Mouse (Mus musculus): ENCODE measurements around the gene Sox5.

Gene Sox5

GRCm38 (mm10) chr6:143960081-143960480 lies 821.7 kb downstream of the Sox5 start:
- in situ Hi-C loops (cut with MboI, MseI) = no loop called here

GRCm38 (mm10) chr6:143958372-143958771 lies 823.4 kb downstream of the Sox5 start:
- in situ Hi-C loops (cut with MboI, MseI) = no loop called here

- in situ Hi-C loops (cut with MboI, MseI) = no loop called here
Observed at GRCm38 (mm10) chr6:143957063-143957462, 824.7 kb downstream of the Sox5 start.

- in situ Hi-C loops (cut with MboI, MseI) = no loop called here
Observed at GRCm38 (mm10) chr6:143948553-143949308, 833.0 kb downstream of the Sox5 start.

GRCm38 (mm10) chr6:143948071-143948470 lies 833.7 kb downstream of the Sox5 start:
- in situ Hi-C loops (cut with MboI, MseI) = no loop called here

GRCm38 (mm10) chr6:143943126-143943525 lies 838.7 kb downstream of the Sox5 start:
- in situ Hi-C loops (cut with MboI, MseI) = no loop called here

- in situ Hi-C loops (cut with MboI, MseI) = no loop called here
Observed at GRCm38 (mm10) chr6:143941291-143941785, 840.4 kb downstream of the Sox5 start.

- in situ Hi-C loops (cut with MboI, MseI) = no loop called here
Observed at GRCm38 (mm10) chr6:143923146-143923545, 858.6 kb downstream of the Sox5 start.

GRCm38 (mm10) chr6:143918405-143918947 lies 863.3 kb downstream of the Sox5 start:
- in situ Hi-C loops (cut with MboI, MseI) = loop anchor here (10.0 kb wide), 1 partner anchor 1664 kb away; no protein-coding TSS in a partner anchor

- in situ Hi-C loops (cut with MboI, MseI) = loop anchor here (10.0 kb wide), 1 partner anchor 1661 kb away; no protein-coding TSS in a partner anchor
Observed at GRCm38 (mm10) chr6:143916152-143916735, 865.5 kb downstream of the Sox5 start.

- in situ Hi-C loops (cut with MboI, MseI) = loop anchor here (10.0 kb wide), 1 partner anchor 1661 kb away; no protein-coding TSS in a partner anchor
Observed at GRCm38 (mm10) chr6:143915686-143916085, 866.1 kb downstream of the Sox5 start.

- in situ Hi-C loops (cut with MboI, MseI) = loop anchor here (10.0 kb wide), 1 partner anchor 1658 kb away; no protein-coding TSS in a partner anchor
Observed at GRCm38 (mm10) chr6:143912316-143912715, 869.5 kb downstream of the Sox5 start.

GRCm38 (mm10) chr6:143904693-143905031 lies 877.1 kb downstream of the Sox5 start:
- in situ Hi-C loops (cut with MboI, MseI) = no loop called here

- in situ Hi-C loops (cut with MboI, MseI) = no loop called here
Observed at GRCm38 (mm10) chr6:143903981-143904692, 877.6 kb downstream of the Sox5 start.

GRCm38 (mm10) chr6:143900871-143901270 lies 880.9 kb downstream of the Sox5 start:
- in situ Hi-C loops (cut with MboI, MseI) = no loop called here

GRCm38 (mm10) chr6:143895092-143895491 lies 886.7 kb downstream of the Sox5 start:
- in situ Hi-C loops (cut with MboI, MseI) = no loop called here

GRCm38 (mm10) chr6:143892869-143893268 lies 888.9 kb downstream of the Sox5 start:
- in situ Hi-C loops (cut with MboI, MseI) = no loop called here

GRCm38 (mm10) chr6:143888556-143888955 lies 893.2 kb downstream of the Sox5 start:
- in situ Hi-C loops (cut with MboI, MseI) = no loop called here

- in situ Hi-C loops (cut with MboI, MseI) = no loop called here
Observed at GRCm38 (mm10) chr6:143878525-143878924, 903.3 kb downstream of the Sox5 start.

GRCm38 (mm10) chr6:143868790-143869189 lies 913.0 kb downstream of the Sox5 start:
- in situ Hi-C loops (cut with MboI, MseI) = no loop called here

- in situ Hi-C loops (cut with MboI, MseI) = no loop called here
Observed at GRCm38 (mm10) chr6:143868155-143868685, 913.6 kb downstream of the Sox5 start.

- in situ Hi-C loops (cut with MboI, MseI) = no loop called here
Observed at GRCm38 (mm10) chr6:143867029-143867428, 914.7 kb downstream of the Sox5 start.
